Mouse (Mus musculus) G1E (cell line): Measurements from ENCODE around the gene Paqr6. TPM values are rescaled to one million over a fixed set of nuclear protein-coding genes. Genes with fewer than 3 reads are reported as not detected.

Experiments
- ATAC-seq: 2 replicates; pipeline ENCODE4 v1.8.0; 2016; ENCODE audit warnings: mild to moderate bottlenecking; ENCODE audit not compliant: insufficient number of reproducible peaks, poor library complexity, low FRiP score, severe bottlenecking; ENCODE audit errors: extremely low read depth
- DNase-seq: peaks from one replicate; pipeline ENCODE4 v3.0.0; 2012; ENCODE audit warnings: low spot score
- H3K27me3 ChIP-seq: 2 replicates; pipeline ENCODE4 v1.6.1; 2012; ENCODE audit warnings: mild to moderate bottlenecking, low read length, inconsistent platforms; ENCODE audit not compliant: insufficient read depth
- H3K36me3 ChIP-seq: replicated peaks from 2 replicates; pipeline ENCODE3; 2012; ENCODE audit warnings: mild to moderate bottlenecking, inconsistent platforms
- H3K4me1 ChIP-seq: 2 replicates; pipeline ENCODE4 v1.6.1; 2012; ENCODE audit warnings: low read depth, low read length, inconsistent platforms, mixed read lengths; ENCODE audit not compliant: insufficient read depth
- H3K4me3 ChIP-seq: 2 replicates; pipeline ENCODE4 v1.5.1; 2012; ENCODE audit warnings: low read depth, mild to moderate bottlenecking, inconsistent platforms, low read length, moderate library complexity, mixed read lengths
- H3K9me3 ChIP-seq: replicated peaks from 2 replicates; pipeline ENCODE4 v1.6.1; 2012; ENCODE audit warnings: inconsistent platforms
- CTCF ChIP-seq: IDR thresholded peaks from 2 replicates; pipeline ENCODE4 v1.5.1; 2012; ENCODE audit warnings: low read depth, low read length, inconsistent platforms, mixed read lengths
- GATA1 ChIP-seq: IDR thresholded peaks from 2 replicates; pipeline ENCODE4 v1.6.1; 2012; ENCODE audit warnings: borderline replicate concordance, low read length, inconsistent platforms, mixed read lengths
- GATA2 ChIP-seq: IDR thresholded peaks from 2 replicates; pipeline ENCODE4 v1.6.1; 2012; ENCODE audit warnings: low read depth, low read length, inconsistent platforms, borderline replicate concordance
- POLR2AphosphoS5 ChIP-seq: IDR thresholded peaks from 2 replicates; pipeline ENCODE4 v1.6.1; 2012; ENCODE audit warnings: low read depth, low read length, inconsistent platforms; ENCODE audit not compliant: insufficient replicate concordance
- TAL1 ChIP-seq: conservative IDR thresholded peaks from 2 replicates; pipeline ENCODE4 v1.6.1; 2012; ENCODE audit warnings: low read depth, low read length, inconsistent platforms, mixed read lengths
- polyA plus RNA-seq: library from polyadenylated mRNA; stranded (reverse); fragments of >175 nt; gene quantifications from 2 replicates; pipeline ENCODE4 v1.2.3, GENCODE M21; 2012
- total RNA-seq, 2 experiments: library from RNA; stranded (forward) in 1 of 2; stranded (reverse) in 1 of 2; fragments of 200-1000 nt in 1 of 2; fragments of >200 nt in 1 of 2; fragmentation: Nextera tagmentation in 1 of 2; gene quantifications; 2 replicates each; pipeline ENCODE4 v1.2.3; 2014 to 2017

Paqr6 gene
- total and polyA plus RNA-seq, 3 experiments, result 0.38 TPM; not detected in 2

DNA sequence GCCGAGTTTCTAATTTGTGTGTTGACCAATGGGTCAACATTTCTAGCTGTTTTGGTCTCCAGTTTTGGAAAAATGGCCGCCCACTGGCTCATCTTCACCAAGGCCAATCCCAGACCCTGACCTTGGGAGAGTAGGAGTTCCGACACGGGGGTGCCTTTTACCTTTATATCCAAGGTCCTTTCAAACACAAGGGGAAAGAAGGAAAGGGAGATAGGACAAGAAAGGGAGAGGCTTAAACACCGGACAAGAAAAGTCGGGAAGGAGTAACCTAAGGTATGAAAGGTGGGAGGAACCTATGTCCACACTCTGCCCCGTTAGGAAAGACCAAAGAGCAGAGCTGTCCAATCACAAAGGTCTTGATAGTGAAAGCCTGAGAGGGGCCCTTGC, 46.3 kb downstream of the Paqr6 start:
- peaks cover 82% of the 10 kb centered on the region for H3K4me1 ChIP-seq
- peaks cover 87% of the 10 kb centered on the region for H3K36me3 ChIP-seq
- no peaks in the 10 kb centered on the region for H3K27me3 ChIP-seq
- DNase-seq (no peak), ATAC-seq (no peak)
- no peaks in the 10 kb centered on the region for H3K9me3 ChIP-seq
- peak overlapping the region; percentile 84; the same call in 1 of the 2 replicates for H3K4me3 ChIP-seq
- no peak for TF ChIP-seq TAL1
- TF ChIP-seq CTCF, result no peak
- TF ChIP-seq GATA2, result no peak
- TF ChIP-seq POLR2AphosphoS5, result no peak
- no peak for TF ChIP-seq GATA1

DNA sequence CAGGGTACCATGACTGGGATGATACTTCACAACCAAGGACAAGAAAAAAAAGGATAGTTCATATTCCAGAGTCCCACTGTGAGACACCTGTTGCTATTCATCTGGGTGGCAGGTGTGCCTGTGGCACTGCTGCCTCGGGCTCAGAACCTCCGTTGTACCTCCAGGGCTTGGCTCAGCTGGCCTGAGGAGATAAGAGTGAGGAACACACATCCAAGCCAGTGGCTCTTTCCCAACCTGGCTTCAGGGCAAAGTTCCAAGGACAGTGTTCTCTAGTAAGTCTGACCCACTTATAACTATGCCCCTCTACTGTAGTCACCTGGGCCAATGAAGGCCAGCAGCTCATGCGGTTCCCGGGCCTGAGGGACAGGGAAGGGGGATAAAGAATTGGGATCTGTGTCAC, 47.3 kb downstream of the Paqr6 start:
- Histone ChIP-seq H3K27me3 (no peaks in the 10 kb centered on the region), H3K4me3 (no peak overlapping the region; the same call in 1 of the 2 replicates), H3K36me3 (peaks cover 87% of the 10 kb centered on the region), H3K9me3 (no peaks in the 10 kb centered on the region), H3K4me1 (peaks cover 86% of the 10 kb centered on the region)
- TF ChIP-seq POLR2AphosphoS5, result no peak
- peak; percentile 68 for TF ChIP-seq TAL1
- DNase-seq (no peak), ATAC-seq (no peak)

DNA sequence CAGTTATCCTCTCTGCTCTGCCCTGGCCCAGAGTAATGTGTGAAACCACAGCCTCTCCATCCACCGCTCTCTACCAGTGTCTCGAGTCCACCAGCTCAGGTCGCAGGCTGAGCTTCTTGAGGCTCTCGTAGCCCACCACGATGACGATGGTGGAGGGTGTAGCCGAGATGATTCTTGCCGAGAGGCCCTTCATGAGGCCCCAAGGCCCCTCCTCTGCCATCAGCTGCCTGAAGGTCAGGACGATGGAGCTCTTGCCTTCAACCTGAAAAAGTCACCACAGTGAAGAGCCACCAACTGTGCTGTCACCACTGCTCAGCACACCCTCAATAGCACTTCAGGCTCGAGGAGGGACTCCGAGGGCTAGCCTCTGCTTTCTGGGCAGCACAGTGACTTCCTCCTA, 48.3 kb downstream of the Paqr6 start:
- no peaks in the 10 kb centered on the region for H3K9me3 ChIP-seq
- ATAC-seq (no peak), DNase-seq (no peak)
- peaks cover 86% of the 10 kb centered on the region for H3K4me1 ChIP-seq
- H3K27me3 ChIP-seq, result no peaks in the 10 kb centered on the region
- H3K36me3 ChIP-seq, result peaks cover 87% of the 10 kb centered on the region
- TF ChIP-seq CTCF (no peak), GATA1 (no peak), POLR2AphosphoS5 (no peak), GATA2 (no peak), TAL1 (no peak)
- peak overlapping the region; percentile 38; the same call in 1 of the 2 replicates for H3K4me3 ChIP-seq

DNA sequence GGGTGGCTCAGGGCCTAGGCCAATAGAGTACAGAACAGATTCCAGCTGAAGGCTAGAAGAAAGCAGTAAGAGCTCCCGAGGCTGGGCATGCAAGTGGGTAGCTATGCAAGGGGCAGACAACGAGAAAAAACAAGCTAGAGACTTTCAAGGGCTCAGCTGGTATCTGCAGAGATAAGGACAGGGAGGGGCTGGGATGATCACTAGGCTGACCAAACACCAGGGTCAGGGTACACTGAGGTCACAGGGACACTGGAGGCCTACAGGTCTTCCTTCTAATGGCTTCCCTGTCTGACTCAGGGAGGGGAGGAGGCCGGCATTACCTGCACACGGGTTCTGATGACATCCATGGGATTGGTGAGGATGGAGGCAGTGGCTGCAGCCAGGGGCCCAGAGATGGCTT, 51.3 kb downstream of the Paqr6 start:
- Histone ChIP-seq H3K4me3 (peak overlapping the region; percentile 26; the same call in 1 of the 2 replicates), H3K36me3 (peaks cover 100% of the 10 kb centered on the region), H3K27me3 (no peaks in the 10 kb centered on the region), H3K9me3 (no peaks in the 10 kb centered on the region), H3K4me1 (peaks cover 94% of the 10 kb centered on the region)
- ATAC-seq, result no peak
- DNase-seq, result no peak
- no peak for TF ChIP-seq TAL1
- no peak for TF ChIP-seq GATA1
- TF ChIP-seq GATA2, result no peak
- no peak for TF ChIP-seq POLR2AphosphoS5
- no peak for TF ChIP-seq CTCF

DNA sequence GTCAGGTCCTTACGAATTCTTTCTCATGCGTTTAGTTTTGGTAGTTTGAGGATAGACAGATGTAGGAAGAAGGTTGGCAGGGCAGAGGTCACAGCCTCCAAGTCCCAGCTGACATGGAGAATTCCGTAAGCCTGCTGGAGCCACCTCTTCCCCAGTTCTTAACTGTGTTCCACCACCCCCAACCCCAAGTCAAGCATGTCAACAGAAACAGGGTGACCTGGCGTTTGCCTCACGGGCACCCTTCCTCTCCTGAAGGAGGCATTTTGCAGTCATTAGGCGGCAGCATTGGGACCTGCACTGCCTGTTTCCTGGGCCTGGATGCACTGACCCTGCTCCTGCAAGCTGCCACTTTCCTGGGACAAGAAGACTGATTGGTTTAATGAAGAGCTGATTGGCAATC, 53.6 kb downstream of the Paqr6 start:
- H3K4me1 ChIP-seq, result peaks cover 94% of the 10 kb centered on the region
- H3K4me3 ChIP-seq, result peak overlapping the region; percentile 62; the same call in 1 of the 2 replicates
- H3K36me3 ChIP-seq, result peaks cover 96% of the 10 kb centered on the region
- ATAC-seq (no peak), DNase-seq (no peak)
- no peaks in the 10 kb centered on the region for H3K9me3 ChIP-seq
- TF ChIP-seq GATA2, result no peak
- no peak for TF ChIP-seq TAL1
- no peak for TF ChIP-seq CTCF
- no peak for TF ChIP-seq GATA1
- TF ChIP-seq POLR2AphosphoS5, result no peak
- H3K27me3 ChIP-seq, result no peaks in the 10 kb centered on the region

Other genes with a start within 250 kb of the Paqr6 start
Only the 20 nearest of the 21 such genes appear.
- 125 and 128 TPM in 2 replicates for gene Mef2d, start 222.2 kb upstream of the Paqr6 start, total RNA-seq (2014; fragmentation: Nextera tagmentation)
- gene Mef2d, start 222.2 kb upstream of the Paqr6 start, total RNA-seq (2017), result 15.4 and 17.0 TPM in 2 replicates
- gene Mef2d, start 222.2 kb upstream of the Paqr6 start, polyA plus RNA-seq, result 133 and 141 TPM in 2 replicates
- gene Rhbg, start 109.9 kb upstream of the Paqr6 start, total RNA-seq (2014; fragmentation: Nextera tagmentation), result not detected in 2 replicates
- not detected in 2 replicates for gene Rhbg, start 109.9 kb upstream of the Paqr6 start, total RNA-seq (2017)
- gene Rhbg, start 109.9 kb upstream of the Paqr6 start, polyA plus RNA-seq, result not detected in 2 replicates
- gene Gm38392, start 77.4 kb upstream of the Paqr6 start, total RNA-seq (2014; fragmentation: Nextera tagmentation), result not detected in 2 replicates
- not detected in 2 replicates for gene Gm38392, start 77.4 kb upstream of the Paqr6 start, total RNA-seq (2017)
- gene Gm38392, start 77.4 kb upstream of the Paqr6 start, polyA plus RNA-seq, result not detected in 2 replicates
- 11.5 and 17.6 TPM in 2 replicates for gene Tsacc, start 67.6 kb upstream of the Paqr6 start, total RNA-seq (2014; fragmentation: Nextera tagmentation)
- gene Tsacc, start 67.6 kb upstream of the Paqr6 start, total RNA-seq (2017), result 6.3 and 13.9 TPM in 2 replicates
- gene Tsacc, start 67.6 kb upstream of the Paqr6 start, polyA plus RNA-seq, result 0.74 and 1.1 TPM in 2 replicates
- 213 and 234 TPM in 2 replicates for gene Cct3, start 67.5 kb upstream of the Paqr6 start, total RNA-seq (2014; fragmentation: Nextera tagmentation)
- 292 and 314 TPM in 2 replicates for gene Cct3, start 67.5 kb upstream of the Paqr6 start, total RNA-seq (2017)
- 27.9 and 28.7 TPM in 2 replicates for gene Cct3, start 67.5 kb upstream of the Paqr6 start, polyA plus RNA-seq
- gene Glmp, start 39.6 kb upstream of the Paqr6 start, total RNA-seq (2014; fragmentation: Nextera tagmentation), result 119 and 123 TPM in 2 replicates
- gene Glmp, start 39.6 kb upstream of the Paqr6 start, total RNA-seq (2017), result 65.7 and 89.1 TPM in 2 replicates
- gene Glmp, start 39.6 kb upstream of the Paqr6 start, polyA plus RNA-seq, result 31.4 and 67.5 TPM in 2 replicates
- 3.8 and 8.1 TPM in 2 replicates for gene Tmem79, start 28.4 kb upstream of the Paqr6 start, total RNA-seq (2014; fragmentation: Nextera tagmentation)
- gene Tmem79, start 28.4 kb upstream of the Paqr6 start, total RNA-seq (2017), result 1.1 and 1.6 TPM in 2 replicates
- 1.3 and 2.7 TPM in 2 replicates for gene Tmem79, start 28.4 kb upstream of the Paqr6 start, polyA plus RNA-seq
- gene Smg5, start 28.3 kb upstream of the Paqr6 start, total RNA-seq (2014; fragmentation: Nextera tagmentation), result 47.5 and 59.3 TPM in 2 replicates
- gene Smg5, start 28.3 kb upstream of the Paqr6 start, total RNA-seq (2017), result 53.9 and 57.6 TPM in 2 replicates
- 56.8 and 78.5 TPM in 2 replicates for gene Smg5, start 28.3 kb upstream of the Paqr6 start, polyA plus RNA-seq
- gene Bglap3, start 8.2 kb downstream of the Paqr6 start, total RNA-seq (2014; fragmentation: Nextera tagmentation), result not detected in 2 replicates
- gene Bglap3, start 8.2 kb downstream of the Paqr6 start, total RNA-seq (2017), result 0.16 and 0.17 TPM in 2 replicates
- not detected in 2 replicates for gene Bglap3, start 8.2 kb downstream of the Paqr6 start, polyA plus RNA-seq
- not detected in 2 replicates for gene Bglap2, start 14.1 kb downstream of the Paqr6 start, total RNA-seq (2014; fragmentation: Nextera tagmentation)
- not detected in 2 replicates for gene Bglap2, start 14.1 kb downstream of the Paqr6 start, total RNA-seq (2017)
- gene Bglap2, start 14.1 kb downstream of the Paqr6 start, polyA plus RNA-seq, result not detected in 2 replicates
- gene Bglap, start 19.9 kb downstream of the Paqr6 start, total RNA-seq (2014; fragmentation: Nextera tagmentation), result not detected in 2 replicates
- gene Bglap, start 19.9 kb downstream of the Paqr6 start, total RNA-seq (2017), result not detected in 2 replicates
- gene Bglap, start 19.9 kb downstream of the Paqr6 start, polyA plus RNA-seq, result not detected in 2 replicates
- gene Pmf1, start 45.7 kb downstream of the Paqr6 start, total RNA-seq (2014; fragmentation: Nextera tagmentation), result 273 and 301 TPM in 2 replicates
- 110 and 117 TPM in 2 replicates for gene Pmf1, start 45.7 kb downstream of the Paqr6 start, total RNA-seq (2017)
- 254 and 283 TPM in 2 replicates for gene Pmf1, start 45.7 kb downstream of the Paqr6 start, polyA plus RNA-seq
- 62.0 and 62.3 TPM in 2 replicates for gene Slc25a44, start 60.6 kb downstream of the Paqr6 start, total RNA-seq (2014; fragmentation: Nextera tagmentation)
- 50.3 and 50.9 TPM in 2 replicates for gene Slc25a44, start 60.6 kb downstream of the Paqr6 start, total RNA-seq (2017)
- 17.4 and 23.0 TPM in 2 replicates for gene Slc25a44, start 60.6 kb downstream of the Paqr6 start, polyA plus RNA-seq
- gene Sema4a, start 96.6 kb downstream of the Paqr6 start, total RNA-seq (2014; fragmentation: Nextera tagmentation), result 1.1 TPM in 1 of 2 replicates, not detected in the other
- gene Sema4a, start 96.6 kb downstream of the Paqr6 start, total RNA-seq (2017), result 0.23 and 0.66 TPM in 2 replicates
- gene Sema4a, start 96.6 kb downstream of the Paqr6 start, polyA plus RNA-seq, result 1.3 and 1.7 TPM in 2 replicates
- gene Lmna, start 145.4 kb downstream of the Paqr6 start, total RNA-seq (2014; fragmentation: Nextera tagmentation), result 69.3 and 72.1 TPM in 2 replicates
- gene Lmna, start 145.4 kb downstream of the Paqr6 start, total RNA-seq (2017), result 96.4 and 98.2 TPM in 2 replicates
- 336 and 381 TPM in 2 replicates for gene Lmna, start 145.4 kb downstream of the Paqr6 start, polyA plus RNA-seq
- gene Mex3a, start 167.8 kb downstream of the Paqr6 start, total RNA-seq (2014; fragmentation: Nextera tagmentation), result 6.2 and 8.2 TPM in 2 replicates
- 1.7 and 2.0 TPM in 2 replicates for gene Mex3a, start 167.8 kb downstream of the Paqr6 start, total RNA-seq (2017)
- gene Mex3a, start 167.8 kb downstream of the Paqr6 start, polyA plus RNA-seq, result 9.0 and 9.6 TPM in 2 replicates
- gene Rab25, start 183.7 kb downstream of the Paqr6 start, total RNA-seq (2014; fragmentation: Nextera tagmentation), result 1.6 and 4.5 TPM in 2 replicates
- 0.35 TPM in 1 of 2 replicates, not detected in the other for gene Rab25, start 183.7 kb downstream of the Paqr6 start, total RNA-seq (2017)
- gene Rab25, start 183.7 kb downstream of the Paqr6 start, polyA plus RNA-seq, result 0.67 and 0.88 TPM in 2 replicates
- gene Lamtor2, start 188.5 kb downstream of the Paqr6 start, total RNA-seq (2014; fragmentation: Nextera tagmentation), result 44.7 and 64.5 TPM in 2 replicates
- gene Lamtor2, start 188.5 kb downstream of the Paqr6 start, total RNA-seq (2017), result 97.5 and 98.0 TPM in 2 replicates
- gene Lamtor2, start 188.5 kb downstream of the Paqr6 start, polyA plus RNA-seq, result 96.1 and 182 TPM in 2 replicates
- gene Ubqln4, start 189.2 kb downstream of the Paqr6 start, total RNA-seq (2014; fragmentation: Nextera tagmentation), result 63.4 and 67.4 TPM in 2 replicates
- 39.6 and 40.6 TPM in 2 replicates for gene Ubqln4, start 189.2 kb downstream of the Paqr6 start, total RNA-seq (2017)
- gene Ubqln4, start 189.2 kb downstream of the Paqr6 start, polyA plus RNA-seq, result 73.7 and 81.2 TPM in 2 replicates
- 269 and 289 TPM in 2 replicates for gene Ssr2, start 211.3 kb downstream of the Paqr6 start, total RNA-seq (2014; fragmentation: Nextera tagmentation)
- gene Ssr2, start 211.3 kb downstream of the Paqr6 start, total RNA-seq (2017), result 132 and 134 TPM in 2 replicates
- gene Ssr2, start 211.3 kb downstream of the Paqr6 start, polyA plus RNA-seq, result 123 and 280 TPM in 2 replicates